Mouse (Mus musculus) kidney, embryonic 15.5 days (tissue): ENCODE results near the gene Sag. TPM values are rescaled to one million over a fixed set of nuclear protein-coding genes. Genes with fewer than 3 reads are reported as not detected.

ENCODE experiments used
- ATAC-seq: fragments of 200-750 bp; cut with Nextera tagmentation; replicated peaks from 2 replicates; pipeline ENCODE4 v1.8.0; 2017; ENCODE audit warnings: moderate TSS enrichment; ENCODE audit not compliant: low FRiP score
- H3K27ac ChIP-seq: fragments of 300-500 bp; sonication (generic); 2 replicates; pipeline ENCODE4 v1.5.1; 2015; ENCODE audit warnings: mild to moderate bottlenecking, inconsistent platforms
- H3K27me3 ChIP-seq: fragments of 300-500 bp; sonication (generic); 2 replicates; pipeline ENCODE4 v1.6.1; 2015; ENCODE audit warnings: inconsistent platforms
- H3K36me3 ChIP-seq: fragments of 300-500 bp; sonication (generic); 2 replicates; pipeline ENCODE4 v1.6.1; 2015; ENCODE audit warnings: inconsistent platforms
- H3K4me1 ChIP-seq: fragments of 300-500 bp; sonication (generic); 2 replicates; pipeline ENCODE4 v1.6.1; 2015; ENCODE audit warnings: inconsistent platforms
- H3K4me2 ChIP-seq: fragments of 300-500 bp; sonication (generic); 2 replicates; pipeline ENCODE4 v1.6.1; 2015; ENCODE audit warnings: moderate library complexity, mild to moderate bottlenecking, inconsistent platforms
- H3K4me3 ChIP-seq: fragments of 300-500 bp; sonication (generic); replicated peaks from 2 replicates; pipeline ENCODE4 v1.5.1; 2015; ENCODE audit warnings: mild to moderate bottlenecking, inconsistent platforms
- H3K9ac ChIP-seq: fragments of 300-500 bp; sonication (generic); 2 replicates; pipeline ENCODE4 v1.6.1; 2015; ENCODE audit warnings: mild to moderate bottlenecking, inconsistent platforms
- H3K9me3 ChIP-seq: fragments of 300-500 bp; sonication (generic); replicated peaks from 2 replicates; pipeline ENCODE4 v1.6.1; 2016; ENCODE audit warnings: inconsistent platforms
- WGBS: fragments of 180-500 bp; shearing (Covaris S2); methylation state at CpG from one replicate; pipeline ENCODE4 v1.1.7; 2015; ENCODE audit warnings: mixed read lengths; 5-methylcytosine and 5-hydroxymethylcytosine counted together
- polyA plus RNA-seq: library from polyadenylated mRNA; unstranded; fragments of >200 nt; fragmentation: Nextera tagmentation; extraction: Ambion mirVana; gene quantifications from 2 replicates; pipeline ENCODE4 v1.2.1, GENCODE M21; 2015

Sag gene
- polyA plus RNA-seq, result 3.0 and 3.1 TPM in 2 replicates

GRCm38 (mm10) chr1:87803576-87803975 lies at the start of gene Sag:
Gene Sag, plus strand, starts transcription at chr1:87803680.
- H3K4me1 ChIP-seq, result no peaks in the 10 kb centered on the region
- H3K4me3 ChIP-seq, result no peak within 1 kb of the TSS
- H3K27me3 ChIP-seq, result no peaks in the 10 kb centered on the region
- ATAC-seq, result no peak
- H3K4me2 ChIP-seq, result no peak within 1 kb of the TSS
- WGBS, result 54% methylated on average over 6 of the region's 6 CpGs
- no peaks in the 10 kb centered on the region for H3K36me3 ChIP-seq
- no peak within 1 kb of the TSS for H3K9ac ChIP-seq
- no peaks in the 10 kb centered on the region for H3K9me3 ChIP-seq
- no peak within 1 kb of the TSS for H3K27ac ChIP-seq

GRCm38 (mm10) chr1:87755641-87756470 lies 47.6 kb upstream of the Sag start, which contains the start of gene Atg16l1:
Gene Atg16l1, plus strand, starts transcription at chr1:87755870.
- under 1% methylated on average over 79 of the region's 79 CpGs for WGBS
- ATAC-seq, result peak; percentile 99
- peak within 1 kb of the TSS; percentile 90 for H3K27ac ChIP-seq
- H3K4me3 ChIP-seq, result peak within 1 kb of the TSS; percentile 96
- H3K4me1 ChIP-seq, result peaks cover 12% of the 10 kb centered on the region
- H3K4me2 ChIP-seq, result peak within 1 kb of the TSS; percentile 76
- H3K36me3 ChIP-seq, result peaks cover 21% of the 10 kb centered on the region
- H3K9me3 ChIP-seq, result no peaks in the 10 kb centered on the region
- H3K9ac ChIP-seq, result peak within 1 kb of the TSS; percentile 95
- no peaks in the 10 kb centered on the region for H3K27me3 ChIP-seq

DNA sequence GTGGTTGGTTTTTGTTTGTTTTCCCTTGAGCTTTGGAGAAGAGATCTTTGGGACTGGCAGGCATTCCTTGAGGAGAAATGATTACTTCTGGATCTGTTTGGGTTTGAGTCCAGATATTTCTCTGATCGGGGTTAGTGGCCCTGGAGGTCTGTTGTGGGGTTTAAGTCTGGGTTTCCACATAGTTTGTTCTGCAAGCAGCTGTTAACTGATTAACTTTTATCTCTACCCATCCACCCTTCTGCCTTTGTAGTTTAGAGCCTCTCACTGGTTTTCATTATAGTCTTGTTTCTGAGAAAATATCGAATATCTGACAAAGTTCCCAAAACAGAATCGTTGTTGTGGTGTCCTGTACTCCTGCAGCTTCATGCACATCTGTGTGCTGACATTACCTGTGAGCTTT lies 39.7 kb upstream of the Sag start:
- peaks cover 98% of the 10 kb centered on the region for H3K36me3 ChIP-seq
- H3K27ac ChIP-seq, result no peak overlapping the region
- ATAC-seq, result no peak
- no peak overlapping the region for H3K9ac ChIP-seq
- H3K4me3 ChIP-seq, result no peak overlapping the region
- H3K4me2 ChIP-seq, result no peak overlapping the region
- H3K4me1 ChIP-seq, result no peaks in the 10 kb centered on the region
- H3K27me3 ChIP-seq, result no peaks in the 10 kb centered on the region
- WGBS, result 93% methylated on average over 3 of the region's 3 CpGs
- no peaks in the 10 kb centered on the region for H3K9me3 ChIP-seq

GRCm38 (mm10) chr1:87765741-87766140 lies 37.7 kb upstream of the Sag start:
- Histone ChIP-seq H3K27me3 (no peaks in the 10 kb centered on the region), H3K27ac (no peak overlapping the region), H3K36me3 (peaks cover 98% of the 10 kb centered on the region), H3K9ac (no peak overlapping the region), H3K4me2 (no peak overlapping the region), H3K4me3 (no peak overlapping the region), H3K4me1 (no peaks in the 10 kb centered on the region), H3K9me3 (no peaks in the 10 kb centered on the region)
- ATAC-seq, result no peak
- WGBS, result 94% methylated on average over 2 of the region's 2 CpGs

DNA sequence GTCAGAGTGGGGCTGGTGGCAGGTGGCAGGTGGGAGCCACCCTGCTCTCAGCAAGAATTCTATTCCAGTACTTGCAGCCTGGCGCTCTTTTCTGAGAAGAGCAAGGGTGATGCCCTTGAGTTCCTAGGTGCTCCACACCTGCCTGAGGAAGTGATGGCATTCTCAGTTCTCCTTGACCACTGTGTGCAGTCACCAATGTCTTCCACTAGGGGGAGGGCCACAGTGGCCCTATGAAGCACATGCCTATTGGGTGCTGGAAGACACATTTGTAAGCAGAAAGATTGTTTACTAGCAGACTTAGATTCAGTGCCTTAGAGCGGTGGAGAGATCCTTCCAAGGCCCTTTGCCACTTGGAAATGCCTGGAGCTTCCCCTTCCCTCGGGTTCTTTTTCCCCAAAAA lies 37.2 kb upstream of the Sag start:
- WGBS, result 94% methylated on average over 3 of the region's 3 CpGs
- Histone ChIP-seq H3K9me3 (no peaks in the 10 kb centered on the region), H3K4me3 (no peak overlapping the region), H3K36me3 (peaks cover 98% of the 10 kb centered on the region), H3K27ac (no peak overlapping the region), H3K4me2 (no peak overlapping the region), H3K9ac (no peak overlapping the region), H3K27me3 (no peaks in the 10 kb centered on the region), H3K4me1 (no peaks in the 10 kb centered on the region)
- no peak for ATAC-seq

GRCm38 (mm10) chr1:87769263-87769662 lies 34.2 kb upstream of the Sag start:
- H3K4me3 ChIP-seq, result no peak overlapping the region
- no peak overlapping the region for H3K4me2 ChIP-seq
- H3K27me3 ChIP-seq, result no peaks in the 10 kb centered on the region
- peaks cover 95% of the 10 kb centered on the region for H3K36me3 ChIP-seq
- H3K27ac ChIP-seq, result no peak overlapping the region
- H3K9me3 ChIP-seq, result no peaks in the 10 kb centered on the region
- ATAC-seq, result no peak
- no peaks in the 10 kb centered on the region for H3K4me1 ChIP-seq
- no peak overlapping the region for H3K9ac ChIP-seq
- 95% methylated on average over 2 of the region's 2 CpGs for WGBS

- H3K9ac ChIP-seq, result no peak overlapping the region
- ATAC-seq, result no peak
Measured at GRCm38 (mm10) chr1:87770486-87770885, 33.0 kb upstream of the Sag start.

GRCm38 (mm10) chr1:87771724-87772123 lies 31.8 kb upstream of the Sag start:
- peaks cover 95% of the 10 kb centered on the region for H3K36me3 ChIP-seq
- ATAC-seq, result no peak
- no peak overlapping the region for H3K4me3 ChIP-seq
- 98% methylated on average over 3 of the region's 3 CpGs for WGBS
- no peaks in the 10 kb centered on the region for H3K27me3 ChIP-seq
- H3K9me3 ChIP-seq, result no peaks in the 10 kb centered on the region
- H3K27ac ChIP-seq, result no peak overlapping the region
- H3K4me2 ChIP-seq, result no peak overlapping the region
- no peaks in the 10 kb centered on the region for H3K4me1 ChIP-seq
- no peak overlapping the region for H3K9ac ChIP-seq

More at GRCm38 (mm10) chr1:87770486-87770885, 33.0 kb upstream of the Sag start:
- no peaks in the 10 kb centered on the region for H3K27me3 ChIP-seq
- no peaks in the 10 kb centered on the region for H3K9me3 ChIP-seq
- H3K4me2 ChIP-seq, result no peak overlapping the region
- H3K4me3 ChIP-seq, result no peak overlapping the region
- H3K4me1 ChIP-seq, result no peaks in the 10 kb centered on the region
- no peak overlapping the region for H3K27ac ChIP-seq
- WGBS, result 89% methylated on average over 3 of the region's 3 CpGs
- peaks cover 95% of the 10 kb centered on the region for H3K36me3 ChIP-seq

DNA sequence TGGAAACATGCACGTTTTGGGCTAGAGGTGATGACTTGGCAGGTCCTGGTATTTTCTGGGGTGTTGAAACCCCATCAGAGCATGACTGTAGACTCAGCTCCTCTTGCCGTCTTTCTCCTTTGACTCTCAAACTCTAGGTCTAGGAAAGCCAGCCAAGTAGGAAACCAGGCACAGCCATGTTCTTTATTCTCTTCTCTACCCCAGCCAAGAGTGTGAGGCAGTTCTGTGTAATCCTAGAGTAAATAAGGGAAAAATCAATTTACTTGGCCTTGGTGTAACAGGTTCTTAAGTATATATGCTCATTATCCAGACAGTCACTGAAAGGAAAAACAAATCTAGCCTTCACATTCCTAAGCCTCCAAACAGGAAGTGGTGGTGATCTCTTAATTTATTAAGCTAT lies 30.1 kb upstream of the Sag start:
- Histone ChIP-seq H3K4me1 (no peaks in the 10 kb centered on the region), H3K4me2 (no peak overlapping the region), H3K4me3 (no peak overlapping the region), H3K9ac (no peak overlapping the region), H3K27ac (no peak overlapping the region), H3K36me3 (peaks cover 95% of the 10 kb centered on the region), H3K27me3 (no peaks in the 10 kb centered on the region), H3K9me3 (no peaks in the 10 kb centered on the region)
- 88% methylated on average over 2 of the region's 2 CpGs for WGBS
- no peak for ATAC-seq

DNA sequence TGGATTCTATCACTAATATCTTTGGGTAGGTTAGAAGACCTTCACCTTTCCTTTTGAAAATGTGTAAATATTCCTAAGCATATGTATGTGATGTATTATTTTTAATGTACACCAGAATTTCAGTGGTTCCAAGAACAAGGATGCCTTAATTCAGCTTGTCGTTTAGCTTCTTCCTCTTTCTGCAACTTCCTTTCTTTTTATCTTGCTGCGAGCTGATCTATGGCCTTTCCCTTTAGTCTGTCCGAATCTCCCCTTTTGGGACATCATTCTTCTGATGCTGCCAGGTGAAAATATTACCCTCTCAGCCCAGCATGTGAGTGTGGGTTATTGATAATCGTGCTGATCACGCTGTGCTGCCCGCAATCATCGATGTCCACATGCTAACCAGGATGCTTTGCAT lies 28.6 kb upstream of the Sag start:
- Histone ChIP-seq H3K27me3 (no peaks in the 10 kb centered on the region), H3K27ac (no peak overlapping the region), H3K4me1 (no peaks in the 10 kb centered on the region), H3K9me3 (no peaks in the 10 kb centered on the region), H3K4me3 (no peak overlapping the region), H3K9ac (no peak overlapping the region), H3K36me3 (peaks cover 97% of the 10 kb centered on the region), H3K4me2 (no peak overlapping the region)
- ATAC-seq, result no peak
- 92% methylated on average over 7 of the region's 7 CpGs for WGBS

- ATAC-seq, result no peak
- Histone ChIP-seq H3K36me3 (peaks cover 98% of the 10 kb centered on the region), H3K4me3 (no peak overlapping the region), H3K27ac (no peak overlapping the region), H3K4me2 (no peak overlapping the region), H3K27me3 (no peaks in the 10 kb centered on the region), H3K4me1 (no peaks in the 10 kb centered on the region), H3K9ac (no peak overlapping the region), H3K9me3 (no peaks in the 10 kb centered on the region)
- WGBS, result 83% methylated on average over 5 of the region's 5 CpGs
Measured at GRCm38 (mm10) chr1:87779204-87779785, 24.2 kb upstream of the Sag start.

DNA sequence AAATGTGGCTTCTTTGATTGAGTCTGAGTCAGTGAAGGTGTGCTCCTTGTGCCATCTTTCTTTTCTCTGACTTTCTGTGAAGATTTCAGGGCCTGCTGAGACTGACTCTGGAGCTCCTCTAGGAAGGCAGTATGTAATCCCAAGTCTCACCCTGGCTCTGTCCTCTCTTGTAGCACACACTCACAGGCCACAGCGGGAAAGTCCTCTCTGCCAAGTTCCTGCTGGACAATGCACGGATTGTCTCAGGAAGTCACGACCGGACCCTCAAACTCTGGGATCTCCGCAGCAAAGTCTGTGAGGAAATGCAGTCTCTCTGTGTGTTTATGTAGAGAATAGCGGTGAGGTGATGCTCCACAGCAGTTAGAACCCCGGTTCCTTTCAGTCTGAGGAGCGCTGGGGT lies 17.8 kb upstream of the Sag start:
- Histone ChIP-seq H3K27ac (no peak overlapping the region), H3K36me3 (peaks cover 89% of the 10 kb centered on the region), H3K9ac (no peak overlapping the region), H3K4me2 (no peak overlapping the region), H3K4me3 (no peak overlapping the region), H3K9me3 (no peaks in the 10 kb centered on the region), H3K4me1 (no peaks in the 10 kb centered on the region), H3K27me3 (no peaks in the 10 kb centered on the region)
- ATAC-seq, result no peak
- 85% methylated on average over 8 of the region's 8 CpGs for WGBS
